Mouse (Mus musculus) left cerebral cortex, adult 11 months (tissue): ENCODE data around the gene Wdr64.

Experiments used
- DNase-seq: peaks from one replicate; pipeline ENCODE4 v3.0.0; 2022; ENCODE audit warnings: low spot score

Gene Wdr64

GRCm38 (mm10) chr1:175725771-175726170, 27.4 kb downstream of the Wdr64 start:
- no peak for DNase-seq

- no peak for DNase-seq
Observed at GRCm38 (mm10) chr1:175754576-175755364, 56.4 kb downstream of the Wdr64 start.

- DNase-seq: no peak
Observed at GRCm38 (mm10) chr1:175794668-175795067, 96.3 kb downstream of the Wdr64 start.

- no peak for DNase-seq
Observed at GRCm38 (mm10) chr1:175808356-175808755, 110.0 kb downstream of the Wdr64 start.

GRCm38 (mm10) chr1:175811625-175812024, 113.2 kb downstream of the Wdr64 start:
- DNase-seq: no peak

GRCm38 (mm10) chr1:175823815-175824438, 125.5 kb downstream of the Wdr64 start:
- DNase-seq: no peak

- DNase-seq: no peak
Observed at GRCm38 (mm10) chr1:175828539-175828938, 130.1 kb downstream of the Wdr64 start.

- DNase-seq: no peak
Observed at GRCm38 (mm10) chr1:175829220-175829619, 130.8 kb downstream of the Wdr64 start.

- DNase-seq: no peak
Observed at GRCm38 (mm10) chr1:175855515-175855914, 157.1 kb downstream of the Wdr64 start.
